Mouse (Mus musculus) urinary bladder, postnatal 0 days (tissue): ENCODE results near the gene Ghrh. TPM values are rescaled to one million over a fixed set of nuclear protein-coding genes. Genes with fewer than 3 reads are reported as not detected.

Source experiments
- polyA plus RNA-seq: library from polyadenylated mRNA; unstranded; fragments of >200 nt; fragmentation: Nextera tagmentation; extraction: Ambion mirVana; gene quantifications from 2 replicates; pipeline ENCODE4 v1.2.1, GENCODE M21; 2015

The Ghrh gene
- not detected in 2 replicates for polyA plus RNA-seq

DNA sequence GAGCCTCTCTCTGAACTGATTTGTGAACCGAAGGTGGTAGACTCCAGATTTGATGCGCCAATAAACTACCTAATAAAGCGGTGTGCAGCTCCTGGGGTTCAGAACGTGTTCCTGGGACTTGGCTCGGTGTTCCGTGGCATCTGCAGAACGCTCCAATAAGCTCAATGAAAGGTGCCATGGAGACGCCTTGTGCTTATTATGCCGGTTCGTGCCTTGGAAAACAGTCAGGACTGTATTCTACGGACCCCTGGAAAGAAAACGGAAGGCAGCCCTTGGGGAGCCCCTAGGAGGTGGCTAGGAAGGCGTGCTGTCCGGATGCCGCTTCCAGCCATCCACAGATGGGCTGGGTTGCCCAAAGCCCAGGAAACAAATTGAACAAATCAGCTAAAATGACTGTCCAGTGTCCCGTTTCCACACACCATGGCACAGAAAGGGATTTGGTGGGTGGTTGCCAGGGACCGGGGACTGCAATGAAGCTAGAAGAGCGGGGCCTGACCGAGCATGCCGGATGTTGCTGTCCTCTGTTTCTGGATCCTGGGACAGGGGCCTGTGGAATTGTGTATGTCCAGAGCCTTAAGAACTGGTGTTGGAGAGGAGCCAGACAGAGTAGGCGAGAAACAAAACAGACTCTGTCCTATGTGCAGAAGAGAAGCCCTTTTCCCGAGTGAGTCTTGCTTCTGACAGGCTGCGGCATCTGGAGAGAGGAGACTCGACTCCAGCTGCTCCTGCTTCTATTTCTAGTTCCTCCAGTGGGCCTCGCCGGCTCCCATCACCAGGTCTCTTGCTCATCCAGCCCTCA is at the start of gene Ghrh:
TSS of gene Ghrh (minus strand) at position 146 of the 799 bp plus-strand sequence.

GRCm38 (mm10) chr2:157367184-157367893 is 20.0 kb upstream of the Ghrh start, which contains the start of gene Manbal:
Manbal (plus strand) TSS chr2:157367594.

Other genes with a start within 250 kb of the Ghrh start
- gene Samhd1, start 212.2 kb downstream of the Ghrh start, polyA plus RNA-seq = 20.3 and 22.1 TPM in 2 replicates
- gene Rbl1, start 143.0 kb downstream of the Ghrh start, polyA plus RNA-seq = 9.2 and 13.2 TPM in 2 replicates
- 160 and 166 TPM in 2 replicates for gene Rpn2, start 68.5 kb downstream of the Ghrh start, polyA plus RNA-seq
- 0.19 and 0.30 TPM in 2 replicates for gene Mroh8, start 68.0 kb downstream of the Ghrh start, polyA plus RNA-seq
- gene Manbal, start 20.1 kb upstream of the Ghrh start, polyA plus RNA-seq = 107 and 113 TPM in 2 replicates
- gene Src, start 70.9 kb upstream of the Ghrh start, polyA plus RNA-seq = 17.9 and 19.5 TPM in 2 replicates
- 54.6 and 65.5 TPM in 2 replicates for gene Nnat, start 212.6 kb upstream of the Ghrh start, polyA plus RNA-seq
- 41.9 and 47.0 TPM in 2 replicates for gene Blcap, start 223.8 kb upstream of the Ghrh start, polyA plus RNA-seq